ENCODE assay signal across 8 mouse cellular contexts in genomic region chr5:31054261-31055215, GRCm38 (mm10). TPM values are rescaled to one million over a fixed set of nuclear protein-coding genes. Genes with fewer than 3 reads are reported as not detected.
DNase-seq lines count a peak whose midpoint lies in the region; ATAC-seq and TF ChIP-seq lines count a peak whose summit lies in the region.

Gene Cad, plus strand, starts transcription at chr5:31054780.

- H3K36me3 ChIP-seq in heart, embryonic 10.5 days = peaks cover 37% of the 10 kb centered on the region
- peaks cover 34% of the 10 kb centered on the region for H3K36me3 ChIP-seq in kidney, embryonic 15.5 days

- H3K27ac ChIP-seq in bone marrow macrophage, adult 2 months (ENCODE audit: insufficient read depth, low read depth, low read length) = peak within 1 kb of the TSS; percentile 8; the same call in 1 of the 2 replicates
- H3K27ac ChIP-seq in embryonic fibroblast, embryonic 13.5 days (ENCODE audit: insufficient read depth, low read length) = peak within 1 kb of the TSS; percentile 35
- H3K27ac ChIP-seq in heart, embryonic 10.5 days = peak within 1 kb of the TSS; percentile 93
- H3K27ac ChIP-seq in kidney, embryonic 15.5 days = peak within 1 kb of the TSS; percentile 87

- H3K4me2 ChIP-seq in kidney, embryonic 15.5 days = peak within 1 kb of the TSS; percentile 95

- DNase-seq in A20 (ENCODE audit: low read depth, low spot score) (peak; percentile 96), liver (peak; percentile 96)
- peak; percentile 97 for DNase-seq in heart, embryonic 10.5 days (ENCODE audit: low spot score)
- peak; percentile 93 to 95 for DNase-seq in spleen, postnatal 4 days (ENCODE audit: low spot score in 2 of 2)

- H3K9me3 ChIP-seq in heart, embryonic 10.5 days = no peaks in the 10 kb centered on the region
- no peaks in the 10 kb centered on the region for H3K9me3 ChIP-seq in kidney, embryonic 15.5 days (replicated peaks)

- H3K4me3 ChIP-seq in bone marrow macrophage, adult 2 months (ENCODE audit: insufficient read depth, low read length) = peak within 1 kb of the TSS; percentile 76
- H3K4me3 ChIP-seq in embryonic fibroblast, embryonic 13.5 days (ENCODE audit: insufficient read depth, low read length) = peak within 1 kb of the TSS; percentile 69
- H3K4me3 ChIP-seq in heart, embryonic 10.5 days = peak within 1 kb of the TSS; percentile 84
- peak within 1 kb of the TSS; percentile 74 for H3K4me3 ChIP-seq in kidney, embryonic 15.5 days (replicated peaks)

- H3K9ac ChIP-seq in kidney, embryonic 15.5 days = peak within 1 kb of the TSS; percentile 76

- TF ChIP-seq CTCF in bone marrow macrophage, adult 2 months (IDR thresholded peaks at IDR 0.05; ENCODE audit: low read depth, low read length) = no peak
- TF ChIP-seq CTCF in embryonic fibroblast, embryonic 13.5 days (IDR thresholded peaks at IDR 0.05; ENCODE audit: borderline replicate concordance, insufficient read depth, low read length) = 0 out of 2 replicates have a peak, but pooled peaks have one; percentile 15

- H3K4me1 ChIP-seq in bone marrow macrophage, adult 2 months (ENCODE audit: control insufficient read depth, insufficient read depth, low read length) = peaks cover 9% of the 10 kb centered on the region
- H3K4me1 ChIP-seq in embryonic fibroblast, embryonic 13.5 days (ENCODE audit: control insufficient read depth, insufficient read depth, low read length) = peaks cover 3% of the 10 kb centered on the region; the same call in 1 of the 2 replicates
- peaks cover 15% of the 10 kb centered on the region; the same call in 1 of the 2 replicates for H3K4me1 ChIP-seq in heart, embryonic 10.5 days
- peaks cover 24% of the 10 kb centered on the region for H3K4me1 ChIP-seq in kidney, embryonic 15.5 days

- under 1% methylated on average over 64 of the region's 64 CpGs for WGBS in heart, embryonic 10.5 days
- WGBS in kidney, embryonic 15.5 days = under 1% methylated on average over 64 of the region's 64 CpGs

- ATAC-seq in kidney, embryonic 15.5 days (replicated peaks; ENCODE audit: low FRiP score) = peak; percentile 98
- ATAC-seq in monocyte, adult 5-6 weeks (replicated peaks; ENCODE audit: insufficient number of reproducible peaks, low FRiP score, low TSS enrichment, poor library complexity, severe bottlenecking) = peak; percentile 77

- no peak for TF ChIP-seq POLR2A in bone marrow macrophage, adult 2 months (IDR thresholded peaks at IDR 0.05; ENCODE audit: borderline replicate concordance, low read depth, low read length)
- TF ChIP-seq POLR2A in embryonic fibroblast, embryonic 13.5 days (IDR thresholded peaks at IDR 0.05; ENCODE audit: low read depth, low read length) = peak; percentile 93

- H3K27me3 ChIP-seq in heart, embryonic 10.5 days (ENCODE audit: insufficient read depth, poor library complexity, severe bottlenecking) = no peaks in the 10 kb centered on the region
- H3K27me3 ChIP-seq in kidney, embryonic 15.5 days = no peaks in the 10 kb centered on the region

RNA-seq across cellular contexts. Expression of gene Cad, which starts in this region (rescaled TPM):
- 4.2 and 4.6 TPM in 2 replicates for polyA plus RNA-seq in bone marrow macrophage, adult 2 months (2012; ENCODE audit: insufficient read depth, insufficient read length, missing spikeins)
- polyA plus RNA-seq in embryonic fibroblast, embryonic 13.5 days (2011; ENCODE audit: insufficient read length, low read depth, missing spikeins) = 32.6 and 39.5 TPM in 2 replicates
- 42.7 and 50.9 TPM in 2 replicates for polyA plus RNA-seq in heart, embryonic 10.5 days (2016; fragmentation: Nextera tagmentation; extraction: Ambion mirVana)
- polyA plus RNA-seq in kidney, embryonic 15.5 days (2015; fragmentation: Nextera tagmentation; extraction: Ambion mirVana) = 32.5 and 36.2 TPM in 2 replicates
- total RNA-seq in monocyte, adult 5-6 weeks (2017) = 4.8 to 18.4 TPM (median 9.6 TPM) in 3 replicates

Comparison
In these comparisons a context has a peak if more than half of its experiments do, and no peak if none do; other contexts are left out.
1. Peak in every context shown above with its lines: DNase-seq, ATAC-seq, H3K4me3 ChIP-seq and H3K27ac ChIP-seq.
2. H3K27ac ChIP-seq: peak in every context shown above with its lines; median percentile 93 in heart, embryonic 10.5 days; 87 in kidney, embryonic 15.5 days; 35 in embryonic fibroblast, embryonic 13.5 days; 8 in bone marrow macrophage, adult 2 months.